Mouse (Mus musculus) layer of hippocampus, adult 18-20 months (tissue): ENCODE data around the gene Jph3. TPM values are rescaled to one million over a fixed set of nuclear protein-coding genes. Genes with fewer than 3 reads are reported as not detected.

Experiments
- DNase-seq, 2 experiments: peaks; one replicate each; pipeline ENCODE4 v3.0.0; 2022; ENCODE audit warnings: low spot score in 2 of 2
- long read RNA-seq: library from polyadenylated mRNA; stranded (forward); transcript quantifications from one replicate; pipeline ENCODE4 v2.0.0, GENCODE M21; 2021
- total RNA-seq, 2 experiments: library from RNA; stranded (reverse); gene quantifications; 2 replicates each; pipeline ENCODE4 v1.2.3; 2021

Jph3 gene
- 100 to 1,000 TPM; 344 to 371 TPM for total RNA-seq
- long read RNA-seq, transcript Jph3-201 (5 exons, 3,637 nt), result major isoform, 193 of 250 reads
- long read RNA-seq, partial matches to known transcripts, result 47 of 250 reads
- long read RNA-seq, other reads (novel, unspliced or antisense), result 9 of 250 reads

GRCm38 (mm10) chr8:121729323-121729722 is at the start of gene Jph3:
Gene Jph3, plus strand, starts transcription at chr8:121729623.
- DNase-seq, result no peak

- DNase-seq, result no peak
Measured at GRCm38 (mm10) chr8:121680896-121681295, 48.5 kb upstream of the Jph3 start.

- DNase-seq, result no peak
Measured at GRCm38 (mm10) chr8:121681457-121681856, 48.0 kb upstream of the Jph3 start.

- DNase-seq, result no peak
Measured at GRCm38 (mm10) chr8:121683083-121683832, 46.2 kb upstream of the Jph3 start.

- no peak for DNase-seq
Measured at GRCm38 (mm10) chr8:121685419-121685818, 44.0 kb upstream of the Jph3 start.

- DNase-seq, result peak; percentile 72 to 85
Measured at GRCm38 (mm10) chr8:121687455-121688161, 41.8 kb upstream of the Jph3 start.

GRCm38 (mm10) chr8:121688496-121688895 is 40.9 kb upstream of the Jph3 start:
- no peak for DNase-seq

- DNase-seq, result peak in 1 of 2 experiments; percentile 67
Measured at GRCm38 (mm10) chr8:121694453-121694852, 35.0 kb upstream of the Jph3 start.

- no peak for DNase-seq
Measured at GRCm38 (mm10) chr8:121695585-121696184, 33.7 kb upstream of the Jph3 start.

GRCm38 (mm10) chr8:121697735-121698614 is 31.4 kb upstream of the Jph3 start:
- no peak for DNase-seq

GRCm38 (mm10) chr8:121698615-121699101 is 30.8 kb upstream of the Jph3 start:
- DNase-seq, result no peak

GRCm38 (mm10) chr8:121699936-121700335 is 29.5 kb upstream of the Jph3 start:
- DNase-seq, result no peak

- peak in 1 of 2 experiments; percentile 54 for DNase-seq
Measured at GRCm38 (mm10) chr8:121705174-121705573, 24.2 kb upstream of the Jph3 start.

GRCm38 (mm10) chr8:121706956-121707355 is 22.5 kb upstream of the Jph3 start:
- DNase-seq, result no peak

- no peak for DNase-seq
Measured at GRCm38 (mm10) chr8:121708406-121708805, 21.0 kb upstream of the Jph3 start.

GRCm38 (mm10) chr8:121717502-121717901 is 11.9 kb upstream of the Jph3 start:
- no peak for DNase-seq

- DNase-seq, result peak; percentile 88 to 98
Measured at GRCm38 (mm10) chr8:121717982-121718425, 11.4 kb upstream of the Jph3 start.

GRCm38 (mm10) chr8:121718925-121719324 is 10.5 kb upstream of the Jph3 start:
- DNase-seq, result no peak

- no peak for DNase-seq
Measured at GRCm38 (mm10) chr8:121721072-121721471, 8.4 kb upstream of the Jph3 start.

GRCm38 (mm10) chr8:121723846-121724245 is 5.6 kb upstream of the Jph3 start:
- peak; percentile 35 to 74 for DNase-seq

GRCm38 (mm10) chr8:121727164-121727563 is 2.3 kb upstream of the Jph3 start:
- no peak for DNase-seq
